In the genomic region with DNA sequence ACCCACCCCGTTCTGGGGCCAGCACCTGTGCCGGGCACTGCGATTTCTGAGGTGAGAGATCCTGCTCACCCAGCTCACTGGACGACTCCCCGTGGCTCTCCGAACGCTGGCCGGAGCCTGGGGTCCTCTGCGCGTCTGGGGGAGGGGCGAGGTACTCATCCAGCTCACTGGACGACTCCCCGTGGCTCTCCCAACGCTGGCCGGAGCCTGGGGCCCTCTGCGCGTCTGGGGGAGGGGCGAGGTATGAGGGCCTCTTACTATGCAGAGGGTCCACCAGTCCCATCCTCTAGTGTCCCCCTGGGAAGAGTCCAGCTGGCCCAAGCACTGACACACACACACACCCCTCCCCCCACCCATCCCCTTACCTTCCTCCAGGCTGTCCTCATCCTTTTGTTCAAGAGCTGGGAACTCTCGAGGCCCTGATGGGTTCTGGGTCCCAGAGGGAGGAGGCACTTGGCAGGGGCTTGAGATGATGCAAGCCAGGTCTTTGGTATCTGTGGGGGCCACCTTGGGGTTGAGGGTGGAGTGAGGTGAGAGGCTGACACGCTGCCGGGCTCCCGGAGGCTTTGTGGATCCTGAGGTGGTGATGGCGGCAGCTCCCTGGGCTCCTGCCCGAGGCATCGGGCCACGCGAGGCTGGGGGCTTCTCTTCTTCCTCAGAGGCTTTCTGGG, we compare ENCODE assay signal across 10 mouse cellular contexts. TPM values are rescaled to one million over a fixed set of nuclear protein-coding genes. Genes with fewer than 3 reads are reported as not detected.
DNase-seq lines count a peak whose midpoint lies in the region; ATAC-seq and TF ChIP-seq lines count a peak whose summit lies in the region.
"Had no signal": no experiment of that assay in that cellular context is flagged by ENCODE, and none has a peak within 500 bp of the region (broad histone marks: within the 10 kb centered on the region; RNA-seq: fewer than 3 reads in every experiment).

No protein-coding gene starts in this region.

- no peaks in the 10 kb centered on the region; the same call in 1 of the 2 replicates for H3K27me3 ChIP-seq in kidney, embryonic 15.5 days
- H3K27me3 ChIP-seq in hindbrain, embryonic 10.5 days (ENCODE audit: insufficient read depth, poor library complexity, severe bottlenecking): peaks cover 11% of the 10 kb centered on the region
- no peaks in the 10 kb centered on the region for H3K27me3 ChIP-seq in midbrain, embryonic 14.5 days (ENCODE audit: control insufficient read depth, insufficient read depth, low read length)
- no peaks in the 10 kb centered on the region for H3K27me3 ChIP-seq in intestine, embryonic 16.5 days (replicated peaks; ENCODE audit: control insufficient read depth, insufficient read depth, low read length)

- no peak for DNase-seq in kidney, postnatal 14 days
- DNase-seq in hindbrain, embryonic 10.5 days (ENCODE audit: low spot score): peak; percentile 55
- peak; percentile 64 for DNase-seq in midbrain, embryonic 14.5 days
- no peak for DNase-seq in ovary, postnatal 36 days (ENCODE audit: low spot score)
- no peak for DNase-seq in adrenal gland, postnatal 36 days

- H3K4me2 ChIP-seq in kidney, embryonic 15.5 days: peak overlapping the region; percentile 26
- peak overlapping the region; percentile 60 for H3K4me2 ChIP-seq in midbrain, embryonic 14.5 days (ENCODE audit: low read length)
- no peak overlapping the region for H3K4me2 ChIP-seq in intestine, embryonic 16.5 days (ENCODE audit: low read depth, low read length)

- TF ChIP-seq POLR2A in cortical plate, adult 2 months (IDR thresholded peaks at IDR 0.05; ENCODE audit: extremely low read depth, insufficient read depth, low read length): peak; percentile 5; the same call in 1 of the 2 replicates

- whole genome bisulfite sequencing in kidney, embryonic 15.5 days: 20% methylated on average over 27 of the region's 27 CpGs
- WGBS in hindbrain, embryonic 10.5 days: 14% methylated on average over 27 of the region's 27 CpGs
- WGBS in midbrain, embryonic 14.5 days: 8% methylated on average over 27 of the region's 27 CpGs
- 30% methylated on average over 27 of the region's 27 CpGs for WGBS in intestine, embryonic 16.5 days

- peaks cover 33% of the 10 kb centered on the region for H3K4me1 ChIP-seq in kidney, embryonic 15.5 days
- no peaks in the 10 kb centered on the region for H3K4me1 ChIP-seq in cortical plate, adult 2 months (ENCODE audit: control insufficient read depth, insufficient read depth, low read length)
- H3K4me1 ChIP-seq in hindbrain, embryonic 10.5 days (replicated peaks): peaks cover 71% of the 10 kb centered on the region
- peaks cover 55% of the 10 kb centered on the region for H3K4me1 ChIP-seq in midbrain, embryonic 14.5 days (ENCODE audit: control insufficient read depth, insufficient read depth, low read length)
- peaks cover 22% of the 10 kb centered on the region for H3K4me1 ChIP-seq in intestine, embryonic 16.5 days (ENCODE audit: control insufficient read depth, insufficient read depth, low read length)

- no peak for TF ChIP-seq CTCF in cortical plate, adult 2 months (IDR thresholded peaks at IDR 0.05; ENCODE audit: extremely low read depth, insufficient read depth, low read length)

- H3K9me3 ChIP-seq in kidney, embryonic 15.5 days (replicated peaks): no peaks in the 10 kb centered on the region
- no peaks in the 10 kb centered on the region for H3K9me3 ChIP-seq in hindbrain, embryonic 10.5 days
- no peaks in the 10 kb centered on the region for H3K9me3 ChIP-seq in midbrain, embryonic 14.5 days (ENCODE audit: control insufficient read depth, low read length)
- no peaks in the 10 kb centered on the region for H3K9me3 ChIP-seq in intestine, embryonic 16.5 days (ENCODE audit: control insufficient read depth, low read length)

- peaks cover 43% of the 10 kb centered on the region for H3K36me3 ChIP-seq in kidney, embryonic 15.5 days
- H3K36me3 ChIP-seq in hindbrain, embryonic 10.5 days: peaks cover 67% of the 10 kb centered on the region
- H3K36me3 ChIP-seq in midbrain, embryonic 14.5 days (ENCODE audit: control insufficient read depth, insufficient read depth, low read length): peaks cover 77% of the 10 kb centered on the region
- H3K36me3 ChIP-seq in intestine, embryonic 16.5 days (ENCODE audit: control insufficient read depth, insufficient read depth, low read length): peaks cover 16% of the 10 kb centered on the region

- no peak overlapping the region for H3K27ac ChIP-seq in kidney, embryonic 15.5 days
- H3K27ac ChIP-seq in cortical plate, adult 2 months (ENCODE audit: insufficient read depth, low read length): peak overlapping the region; percentile 40; the same call in 1 of the 2 replicates
- H3K27ac ChIP-seq in hindbrain, embryonic 10.5 days: peak overlapping the region; percentile 86
- H3K27ac ChIP-seq in midbrain, embryonic 14.5 days (replicated peaks; ENCODE audit: low read depth, low read length): peak overlapping the region; percentile 83
- H3K27ac ChIP-seq in intestine, embryonic 16.5 days (ENCODE audit: low read length): no peak overlapping the region

- no peak overlapping the region for H3K4me3 ChIP-seq in kidney, embryonic 15.5 days (replicated peaks)
- H3K4me3 ChIP-seq in cortical plate, adult 2 months (ENCODE audit: insufficient read depth, low read length): 0 out of 2 replicates have a peak overlapping the region, but pooled peaks have one; percentile 13
- H3K4me3 ChIP-seq in hindbrain, embryonic 10.5 days: peak overlapping the region; percentile 40
- peak overlapping the region; percentile 31 for H3K4me3 ChIP-seq in midbrain, embryonic 14.5 days (replicated peaks; ENCODE audit: low read depth, low read length)
- no peak overlapping the region for H3K4me3 ChIP-seq in intestine, embryonic 16.5 days (ENCODE audit: low read length)

- ATAC-seq in kidney, embryonic 15.5 days (replicated peaks; ENCODE audit: low FRiP score): peak; percentile 38
- ATAC-seq in midbrain, embryonic 14.5 days (ENCODE audit: low FRiP score, low TSS enrichment): peak; percentile 25
- ATAC-seq in intestine, embryonic 16.5 days: no peak

- H3K9ac ChIP-seq in kidney, embryonic 15.5 days: no peak overlapping the region
- peak overlapping the region; percentile 53 for H3K9ac ChIP-seq in midbrain, embryonic 14.5 days (replicated peaks; ENCODE audit: low read length)
- H3K9ac ChIP-seq in intestine, embryonic 16.5 days (ENCODE audit: low read depth, low read length): no peak overlapping the region

RNA-seq across cellular contexts. Expression of a gene that starts 6.7 kb away (rescaled TPM):
- 2.0 and 3.7 TPM in 2 replicates for polyA plus RNA-seq in kidney, embryonic 15.5 days (2015; fragmentation: Nextera tagmentation; extraction: Ambion mirVana)
- polyA plus RNA-seq in cortical plate, adult 2 months (2012; rRNA removed): 52.3 and 54.1 TPM in 2 replicates
- 21.8 and 56.0 TPM in 2 replicates for polyA plus RNA-seq in hindbrain, embryonic 10.5 days (2016; fragmentation: Nextera tagmentation; extraction: Ambion mirVana)
- 88.5 and 100.0 TPM in 2 replicates for polyA plus RNA-seq in midbrain, embryonic 14.5 days (2014; fragmentation: Nextera tagmentation; extraction: Ambion mirVana)
- 5.5 and 7.1 TPM in 2 replicates for polyA plus RNA-seq in intestine, embryonic 16.5 days (2015; fragmentation: Nextera tagmentation; extraction: Ambion mirVana)
- 1 to 10 TPM; 1.0 to 1.6 TPM for total RNA-seq in adrenal gland, postnatal 36 days (2021)

RNA-seq across cellular contexts. Expression of a gene that starts 26.7 kb away (rescaled TPM):
- polyA plus RNA-seq in kidney, embryonic 15.5 days (2015; fragmentation: Nextera tagmentation; extraction: Ambion mirVana): 43.0 and 46.4 TPM in 2 replicates
- polyA plus RNA-seq in cortical plate, adult 2 months (2012; rRNA removed): 57.5 and 60.2 TPM in 2 replicates
- polyA plus RNA-seq in hindbrain, embryonic 10.5 days (2016; fragmentation: Nextera tagmentation; extraction: Ambion mirVana): 59.5 and 62.2 TPM in 2 replicates
- polyA plus RNA-seq in midbrain, embryonic 14.5 days (2014; fragmentation: Nextera tagmentation; extraction: Ambion mirVana): 28.1 and 30.2 TPM in 2 replicates
- polyA plus RNA-seq in intestine, embryonic 16.5 days (2015; fragmentation: Nextera tagmentation; extraction: Ambion mirVana): 64.0 and 64.2 TPM in 2 replicates
- total RNA-seq in adrenal gland, postnatal 36 days (2021): 10 to 100 TPM; 61.7 to 64.5 TPM

RNA-seq across cellular contexts. Expression of a gene that starts 39.3 kb away (rescaled TPM):
- polyA plus RNA-seq in kidney, embryonic 15.5 days (2015; fragmentation: Nextera tagmentation; extraction: Ambion mirVana): not detected in 2 replicates
- polyA plus RNA-seq in cortical plate, adult 2 months (2012; rRNA removed): not detected in 2 replicates
- polyA plus RNA-seq in hindbrain, embryonic 10.5 days (2016; fragmentation: Nextera tagmentation; extraction: Ambion mirVana): not detected in 2 replicates
- not detected in 2 replicates for polyA plus RNA-seq in midbrain, embryonic 14.5 days (2014; fragmentation: Nextera tagmentation; extraction: Ambion mirVana)
- not detected in 2 replicates for polyA plus RNA-seq in intestine, embryonic 16.5 days (2015; fragmentation: Nextera tagmentation; extraction: Ambion mirVana)
- not detected for total RNA-seq in adrenal gland, postnatal 36 days (2021)
- total RNA-seq: MEL had no signal
- polyA plus RNA-seq: lung, embryonic 16.5 days had no signal

RNA-seq across cellular contexts. Expression of a gene that starts 52.5 kb away (rescaled TPM):
- polyA plus RNA-seq in kidney, embryonic 15.5 days (2015; fragmentation: Nextera tagmentation; extraction: Ambion mirVana): 79.0 and 89.6 TPM in 2 replicates
- 92.0 and 106 TPM in 2 replicates for polyA plus RNA-seq in cortical plate, adult 2 months (2012; rRNA removed)
- polyA plus RNA-seq in hindbrain, embryonic 10.5 days (2016; fragmentation: Nextera tagmentation; extraction: Ambion mirVana): 112 TPM in 2 replicates
- polyA plus RNA-seq in midbrain, embryonic 14.5 days (2014; fragmentation: Nextera tagmentation; extraction: Ambion mirVana): 73.8 and 84.3 TPM in 2 replicates
- polyA plus RNA-seq in intestine, embryonic 16.5 days (2015; fragmentation: Nextera tagmentation; extraction: Ambion mirVana): 67.7 and 69.9 TPM in 2 replicates
- total RNA-seq in adrenal gland, postnatal 36 days (2021): 10 to 100 TPM; 32.0 to 45.7 TPM

RNA-seq across cellular contexts. Expression of a gene that starts 59.2 kb away (rescaled TPM):
- polyA plus RNA-seq in kidney, embryonic 15.5 days (2015; fragmentation: Nextera tagmentation; extraction: Ambion mirVana): 10.8 and 11.7 TPM in 2 replicates
- polyA plus RNA-seq in cortical plate, adult 2 months (2012; rRNA removed): 36.6 and 40.6 TPM in 2 replicates
- 5.7 and 5.8 TPM in 2 replicates for polyA plus RNA-seq in hindbrain, embryonic 10.5 days (2016; fragmentation: Nextera tagmentation; extraction: Ambion mirVana)
- 5.9 and 7.0 TPM in 2 replicates for polyA plus RNA-seq in midbrain, embryonic 14.5 days (2014; fragmentation: Nextera tagmentation; extraction: Ambion mirVana)
- 4.6 and 5.2 TPM in 2 replicates for polyA plus RNA-seq in intestine, embryonic 16.5 days (2015; fragmentation: Nextera tagmentation; extraction: Ambion mirVana)
- total RNA-seq in adrenal gland, postnatal 36 days (2021): 10 to 100 TPM; 14.6 to 20.1 TPM
- total RNA-seq: MEL had no signal

Comparison
In these comparisons a context has a peak if more than half of its experiments do, and no peak if none do; other contexts are left out.
1. H3K27ac ChIP-seq: peak in cortical plate, adult 2 months (single experiment), hindbrain, embryonic 10.5 days (single experiment) and midbrain, embryonic 14.5 days (single experiment); none in kidney, embryonic 15.5 days (single experiment) and intestine, embryonic 16.5 days (single experiment).
2. H3K4me3 ChIP-seq: peak in cortical plate, adult 2 months (single experiment), hindbrain, embryonic 10.5 days (single experiment) and midbrain, embryonic 14.5 days (single experiment); none in kidney, embryonic 15.5 days (single experiment) and intestine, embryonic 16.5 days (single experiment).
3. DNase-seq: peak in hindbrain, embryonic 10.5 days (single experiment) and midbrain, embryonic 14.5 days (single experiment); none in kidney, postnatal 14 days (single experiment), ovary, postnatal 36 days (single experiment) and adrenal gland, postnatal 36 days (0 of 2).